Mouse (Mus musculus): ENCODE measurements at regions not wholly inside any gene's neighbourhood (a gene's known extent, or its start where the extent isn't known, plus 50 kb on each side); places are given as distances from the start of the nearest gene placed in this dataset.

DNA sequence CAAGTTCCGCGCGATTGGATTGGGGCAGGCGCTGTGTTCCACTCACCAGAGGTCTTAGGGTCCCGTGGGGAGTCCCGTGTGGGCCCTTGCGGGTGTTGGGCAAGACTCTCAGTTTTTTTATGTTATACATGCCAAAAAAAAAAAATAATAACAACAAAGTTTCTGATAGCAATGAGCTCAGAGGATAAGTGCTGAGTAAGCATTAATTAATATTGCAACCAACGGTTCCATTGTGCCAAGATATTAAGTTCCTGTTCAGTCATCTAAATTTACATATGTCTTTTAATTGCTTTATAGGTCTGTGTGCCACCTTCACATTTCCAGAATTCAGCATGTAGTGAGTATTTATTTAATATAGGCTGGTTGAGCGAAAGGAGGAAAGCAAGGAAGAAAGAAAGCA lies 77.5 kb upstream of the Dmac1 start:
- H3K9me3 ChIP-seq (ENCODE audit: control insufficient read depth, low read length), result no peaks in the 10 kb centered on the region
- H3K4me2 ChIP-seq (ENCODE audit: low read length), result no peak overlapping the region
- no peak overlapping the region for H3K9ac ChIP-seq (replicated peaks; ENCODE audit: low read length)
- no peak for DNase-seq
- H3K4me1 ChIP-seq (ENCODE audit: control insufficient read depth, insufficient read depth, low read length), result no peaks in the 10 kb centered on the region
- no peaks in the 10 kb centered on the region for H3K36me3 ChIP-seq (ENCODE audit: control insufficient read depth, insufficient read depth, low read length)
- H3K27ac ChIP-seq (replicated peaks; ENCODE audit: low read depth, low read length), result no peak overlapping the region
- 92% methylated on average over 5 of the region's 9 CpGs for WGBS
- no peak for ATAC-seq (ENCODE audit: low FRiP score, low TSS enrichment)
- no peaks in the 10 kb centered on the region for H3K27me3 ChIP-seq (ENCODE audit: control insufficient read depth, insufficient read depth, low read length)
- H3K4me3 ChIP-seq (replicated peaks; ENCODE audit: low read depth, low read length), result no peak overlapping the region

DNA sequence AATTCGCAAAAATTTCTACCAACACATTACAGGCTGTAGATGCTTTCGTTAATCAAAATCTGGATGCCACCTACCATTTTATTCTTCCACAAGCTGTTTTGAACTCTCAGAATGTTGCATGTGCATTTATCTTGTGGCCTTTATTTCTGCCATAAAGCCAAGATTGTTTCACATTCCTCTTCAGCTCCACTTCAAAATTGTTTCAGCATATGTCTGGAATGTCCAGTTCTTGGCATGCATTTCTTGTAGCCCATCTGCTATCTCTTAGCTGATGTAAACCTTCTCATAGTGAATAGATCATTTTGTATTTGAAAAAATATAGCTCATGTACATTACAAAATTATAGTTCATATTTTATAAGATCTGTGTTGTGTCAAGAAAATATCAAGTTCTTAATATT lies 56.4 kb upstream of the Dmac1 start:
- no peaks in the 10 kb centered on the region for H3K27me3 ChIP-seq (ENCODE audit: control insufficient read depth, insufficient read depth, low read length)
- H3K9me3 ChIP-seq (ENCODE audit: control insufficient read depth, low read length), result no peaks in the 10 kb centered on the region
- H3K4me3 ChIP-seq (replicated peaks; ENCODE audit: low read depth, low read length), result no peak overlapping the region
- no peak overlapping the region for H3K4me2 ChIP-seq (ENCODE audit: low read length)
- no peak overlapping the region for H3K27ac ChIP-seq (replicated peaks; ENCODE audit: low read depth, low read length)
- DNase-seq (no peak), ATAC-seq (ENCODE audit: low FRiP score, low TSS enrichment) (no peak)
- H3K36me3 ChIP-seq (ENCODE audit: control insufficient read depth, insufficient read depth, low read length), result no peaks in the 10 kb centered on the region
- no peaks in the 10 kb centered on the region for H3K4me1 ChIP-seq (ENCODE audit: control insufficient read depth, insufficient read depth, low read length)
- 95% methylated on average over 2 of the region's 2 CpGs for whole genome bisulfite sequencing
- H3K9ac ChIP-seq (replicated peaks; ENCODE audit: low read length), result no peak overlapping the region

DNA sequence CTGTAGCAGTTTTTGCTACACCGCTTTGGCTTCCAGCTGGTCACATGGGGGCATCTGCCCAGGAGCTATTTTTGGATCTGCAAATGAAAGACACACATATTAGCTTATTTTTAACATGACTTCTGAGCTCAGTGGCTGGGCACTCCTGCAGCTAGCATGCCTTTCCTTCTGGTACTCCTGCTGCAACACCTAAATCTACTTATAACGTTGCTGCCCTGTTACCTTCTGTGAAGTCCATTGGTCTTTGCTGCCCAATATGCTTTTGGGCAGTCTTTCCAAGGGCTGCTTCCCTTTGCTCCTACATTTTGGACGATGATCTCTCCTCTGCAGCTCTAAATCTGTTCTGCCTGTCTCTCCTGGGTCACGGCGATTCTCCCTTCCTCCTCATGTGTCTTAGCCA lies 54.7 kb upstream of the Dmac1 start:
- H3K36me3 ChIP-seq (ENCODE audit: control insufficient read depth, insufficient read depth, low read length), result no peaks in the 10 kb centered on the region
- no peak overlapping the region for H3K4me3 ChIP-seq (replicated peaks; ENCODE audit: low read depth, low read length)
- no peak for ATAC-seq (ENCODE audit: low FRiP score, low TSS enrichment)
- no peak overlapping the region for H3K27ac ChIP-seq (replicated peaks; ENCODE audit: low read depth, low read length)
- H3K9me3 ChIP-seq (ENCODE audit: control insufficient read depth, low read length), result no peaks in the 10 kb centered on the region
- 87% methylated on average over 5 of the region's 5 CpGs for WGBS
- H3K4me2 ChIP-seq (ENCODE audit: low read length), result no peak overlapping the region
- no peaks in the 10 kb centered on the region for H3K27me3 ChIP-seq (ENCODE audit: control insufficient read depth, insufficient read depth, low read length)
- H3K9ac ChIP-seq (replicated peaks; ENCODE audit: low read length), result no peak overlapping the region
- H3K4me1 ChIP-seq (ENCODE audit: control insufficient read depth, insufficient read depth, low read length), result no peaks in the 10 kb centered on the region
- DNase-seq, result no peak

DNA sequence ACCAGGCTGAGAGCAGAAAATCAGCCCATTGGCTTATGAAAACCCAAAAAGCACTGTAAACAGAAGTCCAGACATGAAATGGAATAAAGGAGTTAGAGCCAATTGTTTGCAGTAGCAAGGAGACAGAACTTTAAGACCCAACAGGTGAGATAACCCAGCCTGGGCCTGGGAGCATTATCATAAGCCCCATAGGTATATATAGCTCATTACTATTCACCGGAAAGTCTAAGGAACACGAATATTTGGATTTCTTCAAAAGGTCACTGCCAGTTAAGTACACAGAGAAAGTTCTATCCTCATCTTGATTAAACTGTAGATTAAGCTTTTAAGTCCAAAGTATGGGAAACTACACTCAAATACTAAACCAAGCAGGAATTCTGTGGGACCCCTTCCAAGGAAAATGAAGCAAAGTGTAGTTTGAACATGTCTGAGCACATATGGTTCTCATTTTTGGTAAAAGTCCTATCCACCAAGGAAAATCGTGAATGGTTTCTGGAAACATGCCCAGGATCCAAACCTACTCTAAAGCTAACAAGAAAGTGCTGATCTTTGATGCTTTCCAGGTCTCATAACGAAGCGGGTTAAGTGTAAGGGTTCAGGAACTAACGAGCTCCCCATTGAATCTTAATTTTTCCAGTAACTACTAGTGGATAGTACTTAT lies 51.5 kb upstream of the Dmac1 start:
- Histone ChIP-seq H3K4me3 (replicated peaks; ENCODE audit: low read depth, low read length) (no peak overlapping the region), H3K4me2 (ENCODE audit: low read length) (no peak overlapping the region), H3K36me3 (ENCODE audit: control insufficient read depth, insufficient read depth, low read length) (no peaks in the 10 kb centered on the region), H3K4me1 (ENCODE audit: control insufficient read depth, insufficient read depth, low read length) (no peaks in the 10 kb centered on the region), H3K9ac (replicated peaks; ENCODE audit: low read length) (no peak overlapping the region), H3K27me3 (ENCODE audit: control insufficient read depth, insufficient read depth, low read length) (no peaks in the 10 kb centered on the region), H3K27ac (replicated peaks; ENCODE audit: low read depth, low read length) (no peak overlapping the region), H3K9me3 (ENCODE audit: control insufficient read depth, low read length) (no peaks in the 10 kb centered on the region)
- ATAC-seq (ENCODE audit: low FRiP score, low TSS enrichment), result no peak
- WGBS, result 88% methylated on average over 6 of the region's 6 CpGs
- DNase-seq, result peak; percentile 5

All from midbrain, embryonic 14.5 days (tissue).